Mouse (Mus musculus) liver, embryonic 15.5 days (tissue): ENCODE data around the gene Tnfaip1. TPM values are rescaled to one million over a fixed set of nuclear protein-coding genes. Genes with fewer than 3 reads are reported as not detected.
"Not testable (repeated sequence)": the region's sequence is repeated elsewhere in the genome, so short reads cannot be mapped to it uniquely, and the experiment has no call there.

Experiments used
- ATAC-seq: fragments of 200-750 bp; cut with Nextera tagmentation; 2 replicates; pipeline ENCODE4 v1.8.0; 2017; ENCODE audit warnings: moderate number of reproducible peaks, mild to moderate bottlenecking, moderate library complexity; ENCODE audit not compliant: insufficient read depth
- H3K27ac ChIP-seq: fragments of 300-500 bp; sonication (generic); replicated peaks from 2 replicates; pipeline ENCODE4 v1.5.1; 2015; ENCODE audit warnings: mild to moderate bottlenecking, inconsistent platforms
- H3K27me3 ChIP-seq: fragments of 300-500 bp; sonication (generic); 2 replicates; pipeline ENCODE4 v1.6.1; 2015; ENCODE audit warnings: mild to moderate bottlenecking, inconsistent platforms
- H3K36me3 ChIP-seq: fragments of 300-500 bp; sonication (generic); replicated peaks from 2 replicates; pipeline ENCODE4 v1.6.1; 2015; ENCODE audit warnings: moderate library complexity, mild to moderate bottlenecking, inconsistent platforms
- H3K4me1 ChIP-seq: fragments of 300-500 bp; sonication (generic); replicated peaks from 2 replicates; pipeline ENCODE4 v1.6.1; 2015; ENCODE audit warnings: inconsistent platforms
- H3K4me2 ChIP-seq: fragments of 300-500 bp; sonication (generic); 2 replicates; pipeline ENCODE4 v1.6.1; 2015; ENCODE audit warnings: moderate library complexity, mild to moderate bottlenecking, inconsistent platforms
- H3K4me3 ChIP-seq: fragments of 300-500 bp; sonication (generic); replicated peaks from 2 replicates; pipeline ENCODE4 v1.5.1; 2015; ENCODE audit warnings: mild to moderate bottlenecking, inconsistent platforms
- H3K9ac ChIP-seq: fragments of 300-500 bp; sonication (generic); 2 replicates; pipeline ENCODE4 v1.6.1; 2015; ENCODE audit warnings: moderate library complexity, mild to moderate bottlenecking, inconsistent platforms
- H3K9me3 ChIP-seq: fragments of 300-500 bp; sonication (generic); replicated peaks from 2 replicates; pipeline ENCODE4 v1.6.1; 2016; ENCODE audit warnings: inconsistent platforms
- WGBS: fragments of 180-500 bp; shearing (Covaris S2); methylation state at CpG from one replicate; pipeline ENCODE4 v1.1.7; 2015; ENCODE audit warnings: mixed read lengths; ENCODE audit not compliant: insufficient replicate concordance; 5-methylcytosine and 5-hydroxymethylcytosine counted together
- polyA plus RNA-seq: library from polyadenylated mRNA; unstranded; fragments of >200 nt; fragmentation: Nextera tagmentation; extraction: Ambion mirVana; gene quantifications from 2 replicates; pipeline ENCODE4 v1.2.1, GENCODE M21; 2015

The Tnfaip1 gene
- polyA plus RNA-seq, 1 experiment from 2014 or later, result 14.9 TPM

GRCm38 (mm10) chr11:78540358-78540757 lies 4.2 kb upstream of the Tnfaip1 start:
- Histone ChIP-seq H3K27ac (no peak overlapping the region), H3K36me3 (peaks cover 65% of the 10 kb centered on the region), H3K4me3 (no peak overlapping the region), H3K4me2 (no peak overlapping the region), H3K27me3 (no peaks in the 10 kb centered on the region), H3K9ac (no peak overlapping the region), H3K4me1 (peaks cover 38% of the 10 kb centered on the region), H3K9me3 (no peaks in the 10 kb centered on the region)
- no peak for ATAC-seq
- WGBS, result 66% methylated on average over 3 of the region's 3 CpGs

- Histone ChIP-seq H3K4me1 (peaks cover 45% of the 10 kb centered on the region), H3K4me3 (peak overlapping the region; percentile 86), H3K4me2 (peak overlapping the region; percentile 95), H3K27ac (peak overlapping the region; percentile 90), H3K36me3 (peaks cover 32% of the 10 kb centered on the region), H3K9me3 (no peaks in the 10 kb centered on the region), H3K27me3 (no peaks in the 10 kb centered on the region), H3K9ac (peak overlapping the region; percentile 87)
- ATAC-seq, result no peak
- under 1% methylated on average over 14 of the region's 14 CpGs for WGBS
These were observed 555 bp upstream of the Tnfaip1 start for GRCm38 (mm10) chr11:78536690-78537084.

GRCm38 (mm10) chr11:78535376-78536079 lies 604 bp downstream of the Tnfaip1 start:
- Histone ChIP-seq H3K4me2 (peak overlapping the region; percentile 95), H3K4me3 (peak overlapping the region; percentile 86), H3K36me3 (peaks cover 22% of the 10 kb centered on the region), H3K9me3 (no peaks in the 10 kb centered on the region), H3K9ac (peak overlapping the region; percentile 67), H3K27me3 (no peaks in the 10 kb centered on the region), H3K4me1 (peaks cover 45% of the 10 kb centered on the region), H3K27ac (peak overlapping the region; percentile 90)
- WGBS, result 1% methylated on average over 23 of the region's 23 CpGs
- ATAC-seq, result no peak

- WGBS, result 61% methylated on average over 4 of the region's 4 CpGs
- Histone ChIP-seq H3K4me1 (peaks cover 45% of the 10 kb centered on the region), H3K9ac (no peak overlapping the region), H3K4me3 (no peak overlapping the region; the same call in 1 of the 2 replicates), H3K9me3 (no peaks in the 10 kb centered on the region), H3K27ac (no peak overlapping the region), H3K4me2 (peak overlapping the region; percentile 95), H3K27me3 (no peaks in the 10 kb centered on the region), H3K36me3 (peaks cover 16% of the 10 kb centered on the region)
- ATAC-seq, result no peak
These were observed 1.6 kb downstream of the Tnfaip1 start for GRCm38 (mm10) chr11:78534516-78534915.

GRCm38 (mm10) chr11:78531515-78531914 lies 4.6 kb downstream of the Tnfaip1 start:
- H3K4me3 ChIP-seq, H3K27me3 ChIP-seq, H3K27ac ChIP-seq, H3K4me2 ChIP-seq, H3K9ac ChIP-seq, H3K9me3 ChIP-seq, ATAC-seq: not testable (repeated sequence)
- Histone ChIP-seq H3K4me1 (peaks cover 19% of the 10 kb centered on the region), H3K36me3 (peaks cover 23% of the 10 kb centered on the region; the same call in 1 of the 2 replicates)
- 66% methylated on average over 10 of the region's 10 CpGs for WGBS

GRCm38 (mm10) chr11:78531046-78531445 lies 5.1 kb downstream of the Tnfaip1 start:
- Histone ChIP-seq H3K27ac (no peak overlapping the region; the same call in 1 of the 2 replicates), H3K27me3 (no peaks in the 10 kb centered on the region), H3K4me2 (no peak overlapping the region), H3K36me3 (peaks cover 28% of the 10 kb centered on the region), H3K9ac (no peak overlapping the region), H3K4me1 (peaks cover 19% of the 10 kb centered on the region), H3K4me3 (no peak overlapping the region), H3K9me3 (no peaks in the 10 kb centered on the region)
- WGBS, result 52% methylated on average over 6 of the region's 6 CpGs
- ATAC-seq, result no peak

- no peaks in the 10 kb centered on the region for H3K27me3 ChIP-seq
- no peak overlapping the region for H3K9ac ChIP-seq
- no peak overlapping the region for H3K27ac ChIP-seq
- no peak overlapping the region for H3K4me3 ChIP-seq
- no peak for ATAC-seq
- H3K9me3 ChIP-seq, result no peaks in the 10 kb centered on the region
- no peak overlapping the region for H3K4me2 ChIP-seq
- peaks cover 9% of the 10 kb centered on the region for H3K4me1 ChIP-seq
- 78% methylated on average over 12 of the region's 12 CpGs for WGBS
- peaks cover 35% of the 10 kb centered on the region for H3K36me3 ChIP-seq
These were observed 6.1 kb downstream of the Tnfaip1 start for GRCm38 (mm10) chr11:78530001-78530400.

GRCm38 (mm10) chr11:78528714-78529113 lies 7.4 kb downstream of the Tnfaip1 start:
- H3K4me1 ChIP-seq, result no peaks in the 10 kb centered on the region
- no peaks in the 10 kb centered on the region for H3K9me3 ChIP-seq
- H3K9ac ChIP-seq, result no peak overlapping the region
- H3K36me3 ChIP-seq, result peaks cover 48% of the 10 kb centered on the region
- H3K4me3 ChIP-seq, result no peak overlapping the region
- no peak overlapping the region for H3K27ac ChIP-seq
- ATAC-seq, result no peak
- no peak overlapping the region for H3K4me2 ChIP-seq
- no peaks in the 10 kb centered on the region for H3K27me3 ChIP-seq
- WGBS, result 78% methylated on average over 9 of the region's 9 CpGs

- no peak for ATAC-seq
- peaks cover 85% of the 10 kb centered on the region for H3K36me3 ChIP-seq
- no peak overlapping the region for H3K9ac ChIP-seq
- no peak overlapping the region for H3K4me2 ChIP-seq
- no peaks in the 10 kb centered on the region for H3K4me1 ChIP-seq
- no peak overlapping the region for H3K4me3 ChIP-seq
- H3K27me3 ChIP-seq, result no peaks in the 10 kb centered on the region
- WGBS, result 68% methylated on average over 2 of the region's 2 CpGs
- H3K9me3 ChIP-seq, result no peaks in the 10 kb centered on the region
- H3K27ac ChIP-seq, result no peak overlapping the region
These were observed 11.3 kb downstream of the Tnfaip1 start for GRCm38 (mm10) chr11:78524838-78525237.

- WGBS, result 76% methylated on average over 9 of the region's 9 CpGs
- no peak for ATAC-seq
- H3K27ac ChIP-seq, result no peak overlapping the region
- H3K36me3 ChIP-seq, result peaks cover 89% of the 10 kb centered on the region
- H3K27me3 ChIP-seq, result no peaks in the 10 kb centered on the region
- H3K4me3 ChIP-seq, result no peak overlapping the region
- H3K9me3 ChIP-seq, result no peaks in the 10 kb centered on the region
- H3K4me2 ChIP-seq, result no peak overlapping the region
- no peaks in the 10 kb centered on the region for H3K4me1 ChIP-seq
- no peak overlapping the region for H3K9ac ChIP-seq
These were observed 12.7 kb downstream of the Tnfaip1 start for GRCm38 (mm10) chr11:78523241-78523955.

GRCm38 (mm10) chr11:78522481-78522997 lies 13.6 kb downstream of the Tnfaip1 start:
- Histone ChIP-seq H3K9me3 (no peaks in the 10 kb centered on the region), H3K27me3 (no peaks in the 10 kb centered on the region), H3K4me2 (no peak overlapping the region), H3K4me1 (no peaks in the 10 kb centered on the region), H3K4me3 (no peak overlapping the region), H3K9ac (no peak overlapping the region), H3K27ac (no peak overlapping the region), H3K36me3 (peaks cover 94% of the 10 kb centered on the region)
- 94% methylated on average over 1 of the region's 1 CpGs for WGBS
- no peak for ATAC-seq
